Mouse (Mus musculus): ENCODE data around the gene Epm2aip1.

The Epm2aip1 gene

GRCm38 (mm10) chr9:111289294-111289831 lies 17.6 kb downstream of the Epm2aip1 start:
- DNase-seq = no peak

- peak; percentile 87 for DNase-seq
Observed at GRCm38 (mm10) chr9:111289832-111290339, 18.2 kb downstream of the Epm2aip1 start.

- DNase-seq = no peak
Observed at GRCm38 (mm10) chr9:111290539-111291100, 18.9 kb downstream of the Epm2aip1 start.

GRCm38 (mm10) chr9:111293234-111293633 lies 21.5 kb downstream of the Epm2aip1 start:
- no peak for DNase-seq

- DNase-seq = no peak
Observed at GRCm38 (mm10) chr9:111294911-111295310, 23.2 kb downstream of the Epm2aip1 start.

- DNase-seq = no peak
Observed at GRCm38 (mm10) chr9:111295323-111295722, 23.6 kb downstream of the Epm2aip1 start.

GRCm38 (mm10) chr9:111296433-111296832 lies 24.7 kb downstream of the Epm2aip1 start:
- DNase-seq = no peak

- DNase-seq = no peak
Observed at GRCm38 (mm10) chr9:111298606-111299005, 26.9 kb downstream of the Epm2aip1 start.

GRCm38 (mm10) chr9:111302196-111302831 lies 30.6 kb downstream of the Epm2aip1 start:
- no peak for DNase-seq

GRCm38 (mm10) chr9:111304036-111304435 lies 32.3 kb downstream of the Epm2aip1 start:
- no peak for DNase-seq

GRCm38 (mm10) chr9:111306142-111306541 lies 34.4 kb downstream of the Epm2aip1 start:
- DNase-seq = no peak

- DNase-seq = no peak
Observed at GRCm38 (mm10) chr9:111311031-111311842, 39.5 kb downstream of the Epm2aip1 start, which contains the start of gene Trank1. Trank1 (plus strand) TSS chr9:111311739.

- no peak for DNase-seq
Observed at GRCm38 (mm10) chr9:111311843-111312441, 40.2 kb downstream of the Epm2aip1 start.

- no peak for DNase-seq
Observed at GRCm38 (mm10) chr9:111312442-111313141, 40.9 kb downstream of the Epm2aip1 start.

GRCm38 (mm10) chr9:111313299-111313698 lies 41.6 kb downstream of the Epm2aip1 start:
- DNase-seq = no peak

- DNase-seq = no peak
Observed at GRCm38 (mm10) chr9:111313793-111314192, 42.1 kb downstream of the Epm2aip1 start.

- DNase-seq = peak; percentile 49
Observed at GRCm38 (mm10) chr9:111314219-111314618, 42.5 kb downstream of the Epm2aip1 start.

GRCm38 (mm10) chr9:111320912-111321311 lies 49.2 kb downstream of the Epm2aip1 start:
- DNase-seq = no peak

- DNase-seq = no peak
Observed at GRCm38 (mm10) chr9:111324881-111325280, 53.2 kb downstream of the Epm2aip1 start.

All from thymus, postnatal 14 days (tissue).